Mouse (Mus musculus) liver, embryonic 13.5 days (tissue): ENCODE data around the gene Glp2r. TPM values are rescaled to one million over a fixed set of nuclear protein-coding genes. Genes with fewer than 3 reads are reported as not detected.

Experiments
- ATAC-seq: fragments of 200-750 bp; cut with Nextera tagmentation; 2 replicates; pipeline ENCODE4 v1.8.0; 2017; ENCODE audit warnings: low read depth, mild to moderate bottlenecking, moderate number of reproducible peaks, moderate library complexity
- DNase-seq: peaks from one replicate; pipeline ENCODE4 v3.0.0; 2022
- H3K27ac ChIP-seq: fragments of 300-500 bp; sonication (generic); 2 replicates; pipeline ENCODE4 v1.5.1; 2015; ENCODE audit warnings: moderate library complexity, mild to moderate bottlenecking, inconsistent platforms
- H3K27me3 ChIP-seq: fragments of 300-500 bp; sonication (generic); 2 replicates; pipeline ENCODE4 v1.6.1; 2015; ENCODE audit warnings: mild to moderate bottlenecking, inconsistent platforms
- H3K36me3 ChIP-seq: fragments of 300-500 bp; sonication (generic); 2 replicates; pipeline ENCODE4 v1.6.1; 2015; ENCODE audit warnings: mild to moderate bottlenecking, inconsistent platforms
- H3K4me1 ChIP-seq: fragments of 300-500 bp; sonication (generic); replicated peaks from 2 replicates; pipeline ENCODE4 v1.6.1; 2015; ENCODE audit warnings: inconsistent platforms
- H3K4me2 ChIP-seq: fragments of 300-500 bp; sonication (generic); 2 replicates; pipeline ENCODE4 v1.6.1; 2015; ENCODE audit warnings: inconsistent platforms, mild to moderate bottlenecking, moderate library complexity
- H3K4me3 ChIP-seq: fragments of 300-500 bp; sonication (generic); replicated peaks from 2 replicates; pipeline ENCODE4 v1.5.1; 2015; ENCODE audit warnings: mild to moderate bottlenecking, inconsistent platforms
- H3K9ac ChIP-seq: fragments of 300-500 bp; sonication (generic); 2 replicates; pipeline ENCODE4 v1.6.1; 2015; ENCODE audit warnings: mild to moderate bottlenecking, inconsistent platforms
- H3K9me3 ChIP-seq: fragments of 300-500 bp; sonication (generic); replicated peaks from 2 replicates; pipeline ENCODE4 v1.6.1; 2016; ENCODE audit warnings: inconsistent platforms
- WGBS: fragments of 180-500 bp; shearing (Covaris S2); methylation state at CpG from one replicate; pipeline ENCODE4 v1.1.7; 2015; ENCODE audit not compliant: insufficient replicate concordance; 5-methylcytosine and 5-hydroxymethylcytosine counted together
- polyA plus RNA-seq: library from polyadenylated mRNA; unstranded; fragments of >200 nt; fragmentation: Nextera tagmentation; extraction: Ambion mirVana; gene quantifications from 2 replicates; pipeline ENCODE4 v1.2.1, GENCODE M21; 2015

The Glp2r gene
- polyA plus RNA-seq, 1 experiment from 2014 or later: 0.15 TPM

GRCm38 (mm10) chr11:67627179-67627578 is 143.8 kb downstream of the Glp2r start:
- no peaks in the 10 kb centered on the region for H3K36me3 ChIP-seq
- H3K27me3 ChIP-seq: no peaks in the 10 kb centered on the region
- peak; percentile 48; the same call in 1 of the 2 replicates for ATAC-seq
- no peaks in the 10 kb centered on the region for H3K9me3 ChIP-seq
- peaks cover 13% of the 10 kb centered on the region; the same call in 1 of the 2 replicates for H3K4me1 ChIP-seq
- no peak for DNase-seq
- WGBS: 64% methylated on average over 7 of the region's 7 CpGs
- no peak overlapping the region for H3K4me2 ChIP-seq
- H3K9ac ChIP-seq: no peak overlapping the region
- no peak overlapping the region for H3K27ac ChIP-seq
- no peak overlapping the region for H3K4me3 ChIP-seq

- H3K9ac ChIP-seq: no peak overlapping the region
- DNase-seq (no peak), ATAC-seq (no peak)
- no peak overlapping the region for H3K27ac ChIP-seq
- no peaks in the 10 kb centered on the region for H3K27me3 ChIP-seq
- peaks cover 2% of the 10 kb centered on the region; the same call in 1 of the 2 replicates for H3K4me1 ChIP-seq
- no peak overlapping the region for H3K4me3 ChIP-seq
- H3K9me3 ChIP-seq: no peaks in the 10 kb centered on the region
- WGBS: 59% methylated on average over 7 of the region's 7 CpGs
- no peak overlapping the region for H3K4me2 ChIP-seq
- no peaks in the 10 kb centered on the region for H3K36me3 ChIP-seq
These were observed 148.6 kb downstream of the Glp2r start for GRCm38 (mm10) chr11:67622340-67622739.

GRCm38 (mm10) chr11:67616557-67617239 is 154.3 kb downstream of the Glp2r start:
- Histone ChIP-seq H3K4me3 (no peak overlapping the region), H3K9me3 (no peaks in the 10 kb centered on the region), H3K9ac (no peak overlapping the region), H3K4me2 (no peak overlapping the region), H3K36me3 (no peaks in the 10 kb centered on the region), H3K27me3 (no peaks in the 10 kb centered on the region), H3K27ac (no peak overlapping the region), H3K4me1 (no peaks in the 10 kb centered on the region)
- DNase-seq (no peak), ATAC-seq (no peak)
- 68% methylated on average over 13 of the region's 13 CpGs for WGBS

- Histone ChIP-seq H3K36me3 (no peaks in the 10 kb centered on the region), H3K27ac (no peak overlapping the region), H3K4me3 (no peak overlapping the region), H3K9ac (no peak overlapping the region), H3K27me3 (no peaks in the 10 kb centered on the region), H3K9me3 (no peaks in the 10 kb centered on the region), H3K4me1 (no peaks in the 10 kb centered on the region), H3K4me2 (no peak overlapping the region)
- no peak for ATAC-seq
- DNase-seq: no peak
- WGBS: 65% methylated on average over 9 of the region's 9 CpGs
These were observed 158.7 kb downstream of the Glp2r start for GRCm38 (mm10) chr11:67612158-67612839.

Other genes starting within 250 kb of the Glp2r start
- not detected in 2 replicates for gene Rcvrn, start 75.8 kb downstream of the Glp2r start, polyA plus RNA-seq
- not detected in 2 replicates for gene Gsg1l2, start 3.5 kb upstream of the Glp2r start, polyA plus RNA-seq
- gene Dhrs7c, start 27.0 kb upstream of the Glp2r start, polyA plus RNA-seq: not detected in 2 replicates
- gene Usp43, start 151.0 kb upstream of the Glp2r start, polyA plus RNA-seq: 0.02 TPM in 1 of 2 replicates, not detected in the other
- not detected in 2 replicates for gene Cfap52, start 194.5 kb upstream of the Glp2r start, polyA plus RNA-seq
- 23.4 and 32.5 TPM in 2 replicates for gene Stx8, start 195.0 kb upstream of the Glp2r start, polyA plus RNA-seq